Mouse (Mus musculus) cerebral cortex, adult 2 months (tissue): ENCODE measurements around the gene Chdh.

Experiments
- WGBS: fragments of 180-500 bp; shearing (Covaris S2); methylation state at CpG from one replicate; pipeline ENCODE4 v1.1.7; 2018; 5-methylcytosine and 5-hydroxymethylcytosine counted together

The Chdh gene

DNA sequence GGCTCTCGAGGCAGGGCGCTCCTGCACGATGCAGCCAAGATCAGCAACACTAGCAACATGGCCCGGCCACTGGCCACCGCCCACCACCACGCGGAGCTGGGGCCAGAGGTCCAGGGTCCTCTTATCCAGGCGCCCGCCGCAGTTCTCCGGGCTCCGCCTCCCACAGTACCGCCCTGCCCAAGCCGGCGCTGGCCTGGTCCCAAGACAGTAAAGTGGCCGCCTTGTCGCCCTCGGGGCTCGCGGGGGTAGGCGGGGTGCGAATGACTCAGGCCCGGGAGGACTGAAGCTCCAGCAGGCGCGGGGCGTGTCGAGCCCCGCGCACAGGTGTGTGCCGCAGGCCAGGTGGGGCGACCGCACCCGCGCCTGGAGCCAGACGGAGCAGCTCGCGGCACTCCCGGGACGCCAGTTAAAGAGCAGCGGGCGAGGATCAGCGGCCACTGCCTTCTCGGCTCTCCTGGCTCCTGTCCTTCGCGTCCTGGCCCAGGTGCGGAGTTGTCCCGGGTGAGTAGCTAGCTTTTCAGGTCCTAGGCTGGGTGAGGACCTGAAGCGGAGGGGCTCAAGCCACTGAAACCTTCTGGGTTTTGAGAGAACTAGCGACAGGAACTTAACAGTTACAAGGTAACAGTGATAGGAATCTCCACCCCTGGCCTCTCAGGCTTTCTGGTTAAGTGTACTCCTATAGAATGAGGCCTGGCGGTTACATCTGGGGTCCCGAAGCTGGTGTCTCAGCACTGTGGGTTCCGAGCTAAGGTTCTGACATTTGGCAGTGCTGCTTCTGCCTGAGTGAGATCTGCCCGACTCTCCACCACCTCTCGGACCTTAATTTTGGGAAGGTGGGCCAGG lies at the start of gene Chdh, which contains the start of gene Il17rb:
Chdh (plus strand) TSS at position 291 of the 843 bp plus-strand sequence.
Il17rb (minus strand) TSS at position 164 of the 843 bp plus-strand sequence.
- WGBS = 14% methylated on average over 54 of the region's 54 CpGs

DNA sequence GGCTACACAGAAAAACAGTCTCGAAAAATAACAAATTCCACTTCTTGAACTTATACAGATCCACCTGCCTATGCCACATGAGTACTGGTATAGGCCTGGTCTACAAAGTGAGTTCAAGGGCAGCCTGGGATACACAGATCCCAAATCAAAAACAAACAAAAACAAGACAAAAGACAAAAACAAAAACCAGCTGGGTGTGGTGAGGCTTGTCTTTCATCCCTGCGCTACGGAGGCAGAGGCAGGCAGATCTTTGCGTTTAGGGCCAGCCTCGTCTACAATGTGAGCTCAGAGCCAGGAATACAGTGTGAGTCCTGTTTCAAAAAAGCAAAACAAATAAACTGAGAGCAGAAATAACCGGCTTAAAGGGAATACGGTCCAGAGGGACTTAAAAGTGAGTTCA lies 41.2 kb upstream of the Chdh start:
- 53% methylated on average over 7 of the region's 7 CpGs for WGBS

DNA sequence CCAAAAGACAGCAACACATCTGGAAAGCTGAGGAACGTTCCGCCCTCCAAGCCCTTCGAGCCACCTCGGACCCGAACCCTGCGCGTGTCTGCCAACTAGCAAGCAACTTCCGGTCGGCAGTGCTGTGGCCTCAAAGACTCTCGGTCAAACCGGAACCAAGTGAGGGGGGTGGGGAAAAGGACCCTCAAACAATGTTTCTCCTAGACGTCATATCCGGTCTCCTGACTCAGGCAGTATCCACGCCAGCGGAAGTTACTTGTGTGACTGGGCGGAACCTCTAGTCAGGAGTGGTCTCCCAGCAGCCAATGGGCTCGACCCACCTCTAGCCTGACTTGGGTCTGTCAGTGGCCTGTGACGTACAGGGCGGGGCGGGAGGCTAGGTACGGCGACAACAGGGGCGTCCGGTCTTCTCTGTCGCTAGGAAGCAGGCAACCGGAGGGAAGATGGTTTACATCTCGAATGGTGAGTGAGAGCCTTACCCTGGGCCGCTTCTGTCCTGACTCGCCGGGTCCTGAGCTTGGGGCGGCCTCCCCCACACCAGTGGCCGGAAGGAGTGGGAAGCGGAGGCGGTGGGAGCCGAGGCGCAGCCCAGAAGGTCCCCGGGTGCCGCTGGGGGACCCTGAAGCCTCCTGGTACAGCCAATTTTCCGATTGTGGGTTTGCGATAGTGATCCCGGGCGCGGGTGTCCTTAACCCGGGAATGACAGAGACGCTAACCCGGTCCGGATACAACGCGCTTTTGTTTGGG lies 40.6 kb upstream of the Chdh start, which contains the start of gene Selenok:
Selenok (plus strand) TSS at position 234 of the 747 bp plus-strand sequence.
- WGBS = under 1% methylated on average over 49 of the region's 49 CpGs

DNA sequence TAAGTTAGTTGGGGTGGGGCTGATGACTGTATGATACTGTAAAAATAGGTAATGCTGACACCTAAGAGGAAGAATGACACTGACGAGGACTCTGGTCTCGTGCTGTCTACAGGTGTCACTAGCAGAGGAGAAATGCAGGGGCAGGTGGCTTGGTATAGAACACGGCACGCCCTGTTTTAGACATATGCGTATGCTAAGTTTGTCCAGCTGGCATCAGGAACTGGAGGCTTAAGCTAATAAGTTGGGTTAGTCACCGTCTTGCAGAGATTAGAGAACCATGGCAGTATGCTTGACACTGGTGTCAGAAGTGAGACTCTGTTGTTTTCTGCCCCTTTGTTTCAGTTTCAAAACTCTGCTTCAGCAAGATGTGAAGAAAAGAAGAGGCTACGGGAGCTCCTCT lies 37.4 kb upstream of the Chdh start:
- 67% methylated on average over 7 of the region's 7 CpGs for WGBS

DNA sequence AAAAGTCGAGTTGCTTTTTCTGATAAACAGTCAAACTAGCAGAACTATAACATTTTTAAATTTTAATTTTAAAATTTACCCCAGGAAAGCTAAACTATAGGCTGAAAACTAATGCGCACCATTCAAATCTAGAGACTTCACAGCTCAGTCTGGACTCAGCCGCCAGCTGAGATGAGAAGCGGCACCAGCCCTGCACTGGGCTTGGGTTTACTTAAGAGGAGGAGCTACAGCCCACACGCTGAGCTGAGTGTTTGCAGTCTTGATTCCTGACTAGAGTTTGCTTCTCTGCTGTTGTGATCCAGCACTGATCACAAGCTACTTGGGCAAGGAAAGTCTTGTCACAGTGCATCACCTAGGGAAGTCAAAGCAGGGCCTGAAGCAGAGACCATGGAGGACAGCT lies 36.8 kb upstream of the Chdh start:
- 52% methylated on average over 5 of the region's 5 CpGs for WGBS

DNA sequence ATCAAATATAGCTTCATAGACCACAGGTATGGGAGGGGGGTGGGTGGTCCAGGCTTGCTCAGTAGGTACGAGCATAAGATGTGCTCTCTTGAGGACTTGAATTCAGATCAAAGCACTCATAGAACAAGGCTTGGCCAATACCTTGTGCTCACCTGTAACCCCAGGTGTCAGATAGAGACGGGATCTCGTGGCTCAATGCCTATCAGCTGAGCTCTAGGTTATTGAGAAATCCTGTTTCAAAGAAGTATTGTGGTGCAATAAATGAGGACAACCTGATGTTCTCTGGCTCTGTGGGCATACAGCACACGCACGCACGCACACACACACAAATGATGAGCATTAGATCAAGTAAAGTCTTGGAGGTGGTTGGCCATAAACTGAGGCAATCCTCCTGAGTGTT lies 31.9 kb upstream of the Chdh start:
- WGBS = 97% methylated on average over 6 of the region's 6 CpGs

DNA sequence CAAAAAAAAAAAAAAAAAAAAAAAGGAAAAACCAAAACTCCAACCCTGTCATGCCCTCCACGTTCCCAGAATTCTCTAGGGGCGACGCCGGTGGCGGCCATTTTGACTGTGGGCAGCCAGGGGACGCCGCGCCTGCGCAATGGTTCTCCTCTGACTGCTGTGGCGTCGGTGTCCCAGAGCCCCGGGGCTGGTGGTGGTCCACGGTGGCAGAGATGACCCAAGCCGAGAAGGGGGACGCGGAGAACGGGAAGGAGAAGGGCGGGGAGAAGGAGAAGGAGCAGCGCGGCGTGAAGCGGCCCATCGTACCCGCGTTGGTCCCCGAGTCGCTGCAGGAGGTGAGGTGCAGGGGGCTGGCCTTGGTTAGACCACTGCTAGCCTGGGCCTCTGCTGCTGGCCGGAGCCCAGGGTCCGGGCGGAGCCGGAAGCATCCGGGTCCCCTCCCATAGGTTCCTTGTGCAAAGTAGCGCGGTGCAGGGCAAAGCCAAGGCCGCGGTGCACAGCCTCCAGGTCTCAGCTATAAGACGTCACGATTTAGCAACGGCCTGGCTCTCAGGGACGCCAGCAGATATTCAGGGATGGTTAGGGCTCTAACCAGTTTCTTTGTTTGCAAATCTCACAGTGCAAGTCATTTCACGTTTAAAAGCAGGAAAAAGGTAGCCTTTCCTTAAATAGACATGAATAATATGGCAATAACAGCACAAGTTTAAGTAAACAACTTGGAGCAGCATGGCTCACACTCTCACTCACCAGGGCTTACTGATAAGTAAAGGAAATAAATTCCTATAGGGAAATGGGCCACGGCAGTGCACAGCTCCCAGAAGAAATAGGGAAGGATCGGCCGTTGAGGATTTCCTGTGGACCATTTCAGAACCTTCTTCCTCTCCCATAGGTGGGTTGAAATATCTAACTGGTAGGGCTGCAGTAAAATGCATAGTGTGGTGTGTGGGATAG lies 30.3 kb upstream of the Chdh start, which contains the start of gene Actr8:
Actr8 (plus strand) TSS at position 84 of the 951 bp plus-strand sequence.
- WGBS = under 1% methylated on average over 44 of the region's 44 CpGs

DNA sequence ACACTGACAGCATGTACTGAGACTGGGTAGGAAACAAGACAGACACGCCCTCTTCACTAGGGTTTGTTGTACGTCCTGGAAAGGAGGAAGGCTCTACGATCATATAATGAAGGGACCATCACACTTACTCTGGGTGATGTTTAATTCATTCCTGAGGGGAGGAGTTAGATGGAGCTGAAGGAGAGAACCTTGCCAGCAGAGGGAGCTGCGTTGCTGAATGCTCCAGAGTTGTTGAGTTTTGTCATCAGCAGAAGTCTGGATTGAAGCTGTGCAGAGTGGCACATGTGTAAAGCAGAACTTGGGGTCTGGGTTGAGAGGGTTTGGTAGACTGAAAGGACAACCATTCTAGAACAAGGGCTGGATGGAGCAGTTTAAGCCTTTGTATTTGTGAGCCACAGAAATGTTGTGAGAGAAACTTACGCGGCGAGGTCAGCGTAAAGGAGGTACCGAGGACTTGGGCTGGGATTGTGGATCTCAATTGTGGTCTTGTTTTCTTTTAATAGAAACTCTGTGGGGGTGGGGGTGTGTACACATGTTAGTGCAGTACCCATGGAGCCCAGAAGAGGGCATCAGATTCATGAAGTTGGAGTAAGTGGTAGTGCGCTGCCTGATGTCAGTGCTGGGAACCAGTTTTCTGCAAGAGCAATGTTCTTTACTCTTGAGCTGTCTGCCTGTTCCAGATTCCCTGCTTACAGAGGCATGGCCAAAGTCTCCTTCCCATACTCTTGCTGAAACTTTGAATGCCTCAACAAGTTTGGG lies 28.2 kb upstream of the Chdh start:
- 94% methylated on average over 10 of the region's 10 CpGs for WGBS

DNA sequence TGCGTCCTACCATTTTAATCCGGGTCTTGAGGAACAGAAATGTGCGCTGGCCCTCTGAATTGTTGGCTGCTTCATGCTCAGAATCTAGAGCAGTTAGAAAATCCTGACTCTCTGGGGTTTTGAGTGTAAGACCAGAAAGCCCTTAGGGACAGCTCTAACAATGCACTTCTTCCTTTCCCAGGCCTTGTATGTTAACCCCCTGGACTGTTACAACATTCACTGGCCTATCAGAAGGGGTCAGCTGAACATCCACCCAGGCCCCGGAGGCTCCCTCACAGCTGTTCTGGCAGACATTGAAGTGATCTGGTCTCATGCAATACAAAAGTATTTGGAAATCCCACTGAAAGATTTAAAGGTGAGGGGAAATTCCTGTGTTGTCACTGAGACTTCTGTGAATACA lies 22.7 kb upstream of the Chdh start:
- WGBS = 88% methylated on average over 4 of the region's 4 CpGs

DNA sequence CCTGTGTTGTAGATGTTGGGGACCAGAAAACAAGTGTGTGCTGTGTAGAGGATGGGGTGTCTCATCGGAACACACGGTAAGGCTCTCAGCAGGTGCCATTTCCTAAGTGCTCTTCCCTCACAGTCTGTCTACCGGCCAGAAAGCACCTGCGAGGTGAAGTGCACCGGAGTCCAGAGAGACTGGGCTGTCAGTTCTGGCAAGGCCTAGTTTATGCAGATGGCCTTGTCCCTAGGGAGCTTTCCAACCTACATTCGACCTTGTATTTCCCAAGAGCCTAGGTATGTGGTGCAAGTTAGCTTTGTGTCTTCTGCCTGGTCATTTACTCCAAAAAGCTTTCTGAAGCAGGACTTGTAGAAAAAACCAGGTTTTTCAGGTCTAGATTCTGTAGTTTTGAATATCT lies 21.5 kb upstream of the Chdh start:
- WGBS = 92% methylated on average over 6 of the region's 6 CpGs

DNA sequence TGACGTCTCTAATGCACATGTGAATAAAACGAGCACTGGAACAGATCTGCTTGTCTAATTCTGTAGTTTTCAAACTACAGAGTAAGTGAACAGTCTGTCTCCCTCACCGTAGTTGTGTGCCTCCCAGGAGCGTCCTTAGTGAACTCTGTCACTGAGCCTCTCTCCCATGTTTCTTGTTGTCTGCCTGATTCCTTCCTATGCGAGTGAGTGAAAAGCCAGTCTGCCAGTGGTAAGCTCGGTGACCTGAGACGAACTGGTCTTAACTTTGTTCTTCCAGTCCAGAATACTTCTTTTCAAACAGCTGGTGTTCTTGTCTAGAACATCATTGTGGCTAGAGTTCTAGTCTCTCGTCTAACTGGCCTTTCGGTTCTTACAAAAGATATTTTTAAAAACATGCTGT lies 21.1 kb upstream of the Chdh start:
- WGBS = 85% methylated on average over 9 of the region's 9 CpGs

DNA sequence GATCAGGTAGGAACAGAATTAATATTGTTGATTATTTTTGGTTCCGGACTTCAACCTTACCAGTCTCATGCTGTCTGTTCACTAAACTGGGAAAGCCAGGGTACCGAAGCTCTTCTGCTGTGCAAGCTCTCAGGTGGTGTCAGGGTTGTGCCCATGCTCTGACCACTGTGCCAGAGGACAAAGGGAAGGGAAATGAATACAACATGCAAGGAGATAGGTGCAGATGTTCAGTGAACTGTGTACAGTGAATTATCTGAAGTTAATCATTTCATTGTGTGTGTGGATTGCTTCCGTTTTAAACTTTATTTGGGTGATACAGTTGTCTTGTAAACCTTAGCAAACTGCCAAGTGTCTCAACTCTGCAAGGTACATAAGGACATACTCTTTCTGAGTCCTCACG lies 20.5 kb upstream of the Chdh start:
- 89% methylated on average over 4 of the region's 4 CpGs for WGBS

DNA sequence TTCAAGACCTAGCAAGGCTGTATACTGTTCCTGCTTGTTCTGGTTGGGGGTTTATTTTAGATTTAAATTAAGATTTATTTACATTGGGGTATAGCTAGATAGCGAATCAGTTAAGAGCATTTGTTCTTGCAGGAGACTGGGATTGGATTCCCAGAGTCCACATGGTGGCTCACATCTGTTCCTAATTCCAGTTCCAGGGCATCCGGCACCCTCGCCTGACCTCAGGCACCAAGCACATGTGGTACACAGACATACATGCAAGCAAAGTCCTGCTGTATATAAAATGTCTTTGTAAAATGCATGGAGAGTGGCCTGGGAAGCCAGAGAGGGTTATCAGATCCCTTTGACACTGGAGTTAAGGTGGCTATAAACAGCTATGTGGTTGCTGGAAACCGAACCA lies 13.8 kb upstream of the Chdh start:
- WGBS = 95% methylated on average over 4 of the region's 4 CpGs

DNA sequence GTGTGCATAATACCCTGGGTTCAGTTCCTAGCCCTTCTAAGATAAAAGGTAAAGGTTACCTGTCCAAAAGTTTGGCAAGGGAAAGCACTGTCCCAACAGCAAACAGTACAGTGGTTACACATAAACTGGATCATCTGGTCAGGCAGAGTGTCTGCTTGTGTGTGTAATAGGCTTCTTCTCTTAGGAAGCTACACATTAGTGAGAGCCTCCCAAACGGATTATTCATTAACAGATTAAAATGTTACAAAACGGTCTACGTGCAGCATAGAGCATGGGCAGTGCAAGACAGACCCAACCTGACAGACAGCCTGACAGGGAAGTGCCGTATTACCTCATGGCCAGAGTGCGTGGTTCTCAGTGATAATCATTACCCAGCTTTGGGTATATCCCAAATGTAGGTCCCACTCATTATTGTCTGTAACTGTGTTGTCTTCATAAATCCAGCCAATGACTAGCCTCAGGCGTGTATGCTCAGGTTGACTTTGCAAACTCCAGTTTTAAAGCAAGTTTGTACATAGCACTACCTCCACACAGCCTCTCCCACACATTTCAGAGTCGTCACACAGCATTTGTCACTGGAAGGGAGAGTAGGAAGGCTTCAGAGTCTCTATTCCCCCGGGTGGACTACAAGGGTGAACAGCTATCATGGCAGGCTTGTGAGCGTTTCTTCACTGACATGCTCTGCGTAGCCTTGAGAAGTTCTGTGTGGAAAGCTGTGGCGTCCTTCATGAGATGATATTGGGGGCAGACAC lies 12.6 kb upstream of the Chdh start:
- whole genome bisulfite sequencing = 71% methylated on average over 11 of the region's 11 CpGs

DNA sequence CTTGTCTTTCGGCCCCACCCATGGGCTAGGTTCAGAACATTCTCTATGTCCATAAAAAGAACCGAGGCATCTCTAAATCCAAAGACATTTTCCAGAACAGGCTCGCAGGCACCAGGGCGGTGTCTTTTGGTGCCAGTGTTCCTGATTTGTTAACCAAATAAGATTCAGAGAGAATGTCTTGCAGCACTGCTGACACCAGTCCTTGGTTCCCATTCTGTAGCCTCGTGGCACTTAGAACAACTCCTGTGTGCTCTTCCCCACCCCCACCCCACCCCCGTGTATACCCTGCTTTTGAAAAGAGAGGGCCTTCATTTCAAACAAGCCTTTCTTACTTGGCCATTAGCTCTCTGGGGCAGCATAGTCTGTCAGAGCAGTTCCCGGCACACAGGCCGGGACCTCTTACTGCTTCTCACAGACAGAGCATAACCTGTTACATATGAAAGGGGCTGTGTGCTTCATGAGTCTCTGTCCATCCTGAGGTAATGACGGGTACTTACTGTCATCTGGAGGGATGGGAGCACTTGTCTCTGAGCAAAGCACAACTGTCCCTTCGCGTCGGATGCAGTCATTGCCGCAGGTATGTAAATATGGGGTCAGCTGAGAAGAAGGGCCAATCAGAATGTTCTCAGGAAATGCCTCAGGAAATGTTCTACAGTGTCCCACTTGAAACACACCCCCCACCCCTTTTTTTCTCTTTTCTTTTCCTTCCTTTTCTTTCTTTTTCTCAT lies 9.9 kb upstream of the Chdh start:
- WGBS = 50% methylated on average over 13 of the region's 13 CpGs

DNA sequence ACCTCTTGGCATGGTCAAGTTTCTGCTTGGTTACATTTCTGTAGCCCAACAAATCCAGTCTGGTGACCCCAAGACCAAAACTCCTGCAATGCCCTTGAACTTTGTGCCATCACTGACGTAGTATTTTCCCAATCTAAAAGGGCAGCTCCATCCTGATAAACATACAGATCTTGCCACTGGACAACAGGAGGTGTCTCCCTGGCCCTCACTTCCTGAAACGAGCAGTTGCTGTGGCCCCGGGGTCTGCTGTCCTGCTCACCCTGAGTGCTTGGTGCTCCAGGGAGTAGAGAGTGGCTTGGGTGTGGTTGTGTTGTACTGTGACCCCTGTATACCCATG lies 9.4 kb upstream of the Chdh start:
- 71% methylated on average over 3 of the region's 3 CpGs for WGBS

DNA sequence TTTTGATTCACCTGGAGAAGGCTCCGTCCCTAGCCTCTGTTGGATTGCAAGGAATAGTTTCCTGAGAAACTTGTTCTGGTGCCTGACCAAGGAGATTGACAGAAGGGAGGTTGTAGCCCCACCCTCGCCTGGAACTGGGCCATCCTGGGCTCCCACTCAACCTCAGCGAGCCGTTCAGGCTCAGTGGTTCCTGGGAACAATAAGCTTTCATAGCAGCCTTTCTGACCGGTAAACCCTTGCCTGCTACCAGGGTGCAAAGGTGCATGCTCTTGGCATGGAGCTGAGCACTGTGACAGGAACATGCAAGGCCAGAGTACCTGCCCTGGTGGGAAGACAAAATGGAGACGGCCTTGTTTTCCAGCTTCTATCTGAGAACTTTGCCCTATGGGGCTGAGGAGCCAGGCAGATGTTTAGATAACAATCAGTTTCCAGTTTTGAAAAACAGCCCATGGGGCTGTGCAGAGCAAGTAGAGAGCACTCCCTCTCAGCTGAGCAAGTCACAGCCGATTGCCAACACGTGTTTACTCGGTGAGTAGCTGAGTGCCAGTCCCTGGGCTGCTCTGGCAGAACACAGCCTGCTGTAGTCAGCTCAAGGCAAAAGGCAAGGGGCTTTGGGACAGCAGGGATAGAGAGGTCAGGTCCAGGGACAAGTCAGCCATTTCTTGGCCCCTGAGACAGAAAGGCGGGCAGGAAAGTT lies 1.2 kb downstream of the Chdh start:
- WGBS = 48% methylated on average over 10 of the region's 10 CpGs

DNA sequence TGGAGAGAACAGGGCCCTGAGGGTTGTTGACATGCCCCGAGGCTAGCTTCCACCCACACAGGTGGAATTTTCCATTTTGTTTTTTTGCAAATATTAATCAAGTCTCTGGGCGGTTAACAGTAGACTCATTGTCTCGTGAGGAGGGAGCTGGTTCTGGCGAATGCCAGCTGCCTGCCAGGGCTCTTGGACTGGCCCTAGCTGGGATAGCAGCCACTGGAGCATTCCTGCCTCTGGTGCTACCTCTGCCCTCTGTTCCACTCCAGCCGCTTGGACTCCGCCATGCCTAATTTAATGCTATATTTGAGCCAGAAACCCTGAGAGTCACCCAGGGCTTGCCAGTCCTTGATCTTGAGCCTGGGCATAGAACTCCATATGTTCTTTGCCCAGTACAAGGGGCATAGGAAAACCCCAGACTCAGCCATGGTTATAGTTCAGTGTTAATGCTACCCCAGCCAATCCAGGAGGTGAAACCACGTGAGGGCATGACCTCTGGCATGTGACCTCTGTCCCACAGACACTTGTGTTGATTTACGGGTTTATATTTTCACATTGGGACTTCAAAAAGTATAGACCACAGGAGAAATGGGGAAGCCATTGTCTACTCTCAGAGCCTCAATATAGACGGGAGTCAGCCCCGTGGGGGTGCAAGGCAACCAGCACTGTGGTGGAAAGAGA lies 3.2 kb downstream of the Chdh start:
- WGBS = 79% methylated on average over 10 of the region's 10 CpGs
